Mouse (Mus musculus) urinary bladder, postnatal 10 days (tissue): ENCODE measurements around the gene Vps18.

ENCODE experiments used
- DNase-seq: peaks from one replicate; pipeline ENCODE4 v3.0.0; 2022; ENCODE audit warnings: low spot score

Gene Vps18

DNA sequence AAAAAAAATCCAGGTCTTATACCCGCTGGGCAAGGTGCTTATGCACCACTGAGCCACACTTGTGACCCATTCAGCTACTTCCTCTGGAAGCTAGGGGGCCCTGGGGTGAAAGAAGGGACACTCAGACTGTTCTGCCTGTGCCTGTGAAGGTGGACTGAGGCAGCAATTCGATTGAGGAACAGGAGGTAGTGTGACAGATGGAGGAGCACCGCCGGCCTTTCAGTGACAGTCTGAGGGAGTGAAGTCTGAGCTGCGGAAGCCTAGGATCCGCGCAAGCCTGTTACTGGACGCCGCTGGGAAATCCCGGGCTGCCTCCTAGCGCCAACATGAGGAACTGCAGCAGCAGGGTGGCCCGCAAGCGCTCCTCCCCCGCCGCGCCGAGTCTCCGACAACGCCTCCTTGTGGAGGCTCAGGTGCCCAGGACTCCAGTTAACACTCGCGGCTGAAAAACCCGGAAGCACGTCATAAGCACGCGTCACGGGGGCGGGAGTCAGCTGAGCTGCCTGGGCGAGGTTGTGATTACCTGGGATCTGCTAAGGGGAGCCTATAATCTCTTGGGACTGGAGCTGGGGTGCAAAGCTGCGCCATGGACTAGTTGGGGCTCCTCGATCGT is at the start of gene Vps18:
Gene Vps18 (plus strand): TSS at position 471 of the 613 bp plus-strand sequence.
- peak; percentile 97 for DNase-seq

GRCm38 (mm10) chr2:119240075-119240818 is 48.3 kb upstream of the Vps18 start:
- no peak for DNase-seq

GRCm38 (mm10) chr2:119240819-119241186 is 47.7 kb upstream of the Vps18 start:
- DNase-seq = no peak

DNA sequence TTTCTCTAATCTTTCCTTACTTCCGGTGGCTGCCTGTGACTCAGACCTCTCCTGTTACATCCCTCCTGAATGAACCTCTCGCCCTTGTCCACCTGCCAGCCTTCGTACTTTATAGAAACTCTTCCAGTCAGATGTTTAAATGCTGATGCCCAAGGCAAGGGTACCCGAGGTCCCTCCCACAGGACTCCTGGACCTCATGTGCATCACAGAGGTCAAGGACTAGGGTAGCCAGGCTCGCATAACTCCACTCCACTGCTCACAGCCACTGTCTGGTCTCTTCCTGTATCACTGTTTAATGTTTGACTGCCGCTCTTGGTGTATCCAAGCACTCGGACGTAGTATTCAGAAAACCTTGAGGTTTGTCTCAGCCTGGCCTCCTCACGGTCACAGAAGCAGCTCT is 46.0 kb upstream of the Vps18 start:
- no peak for DNase-seq

GRCm38 (mm10) chr2:119245246-119245645 is 43.3 kb upstream of the Vps18 start:
- DNase-seq = no peak

DNA sequence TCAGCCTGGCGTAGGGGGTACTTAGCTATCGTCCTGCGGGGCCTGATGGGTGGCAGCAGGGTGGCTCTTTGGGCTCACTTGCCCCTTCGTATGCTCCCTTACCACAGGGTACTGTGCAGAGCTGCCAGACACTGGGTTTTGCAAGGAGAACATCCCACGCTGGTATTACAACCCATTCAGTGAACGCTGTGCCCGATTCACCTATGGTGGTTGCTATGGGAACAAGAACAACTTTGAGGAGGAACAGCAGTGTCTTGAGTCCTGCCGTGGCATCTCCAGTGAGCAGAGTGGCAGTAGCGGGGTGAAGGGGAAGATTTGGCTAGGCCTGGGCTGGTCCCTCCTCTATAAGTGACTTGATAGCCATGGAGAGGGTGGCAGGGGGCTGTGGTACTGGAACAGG is 40.6 kb upstream of the Vps18 start:
- no peak for DNase-seq

DNA sequence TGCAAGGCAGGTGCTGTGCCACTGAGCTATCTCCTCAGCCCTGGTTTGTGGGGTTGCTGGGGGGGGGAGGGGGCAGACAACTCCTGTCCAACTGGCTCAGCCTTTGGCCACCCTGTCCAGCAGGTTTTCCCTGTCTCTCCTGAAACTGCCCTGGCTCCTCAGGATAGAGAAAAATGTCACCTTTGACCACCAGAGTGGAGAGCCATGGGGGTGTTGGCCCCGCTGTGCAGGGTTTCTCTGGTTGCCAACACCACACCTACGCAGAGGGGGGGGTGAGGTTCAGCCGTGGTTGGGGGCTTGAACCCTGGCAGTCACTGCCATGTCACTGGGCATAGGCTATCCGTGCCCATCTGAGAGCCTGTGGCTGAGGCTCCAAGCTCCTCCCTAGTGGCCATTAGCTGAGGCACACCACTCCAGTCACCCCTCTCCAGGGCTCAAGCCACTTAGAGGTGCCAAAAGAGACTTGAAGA is 38.9 kb upstream of the Vps18 start:
- DNase-seq = no peak

GRCm38 (mm10) chr2:119250377-119250776 is 38.2 kb upstream of the Vps18 start:
- DNase-seq = no peak

GRCm38 (mm10) chr2:119250826-119251478 is 37.6 kb upstream of the Vps18 start:
- peak; percentile 75 for DNase-seq

DNA sequence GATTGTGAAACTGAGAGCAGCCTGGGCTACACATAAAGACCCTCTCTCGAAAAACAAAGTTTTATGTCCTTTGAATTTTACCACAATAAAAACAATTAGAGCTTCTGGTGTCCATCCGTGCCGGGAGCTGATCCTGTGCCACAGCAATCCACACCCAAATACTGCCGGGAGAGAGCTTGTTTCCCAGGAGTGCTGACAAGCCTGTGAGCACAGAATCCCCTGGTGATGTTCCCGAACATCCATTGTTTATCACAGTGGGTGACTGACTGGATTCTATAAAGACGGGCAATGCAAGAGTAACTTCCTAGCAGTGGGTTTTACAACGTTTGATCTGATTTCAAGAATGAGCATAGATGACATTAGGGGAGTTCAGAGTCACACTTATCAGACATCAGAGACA is 33.6 kb upstream of the Vps18 start:
- no peak for DNase-seq

GRCm38 (mm10) chr2:119260518-119260917 is 28.0 kb upstream of the Vps18 start:
- DNase-seq = no peak

GRCm38 (mm10) chr2:119261326-119261725 is 27.2 kb upstream of the Vps18 start:
- DNase-seq = no peak

DNA sequence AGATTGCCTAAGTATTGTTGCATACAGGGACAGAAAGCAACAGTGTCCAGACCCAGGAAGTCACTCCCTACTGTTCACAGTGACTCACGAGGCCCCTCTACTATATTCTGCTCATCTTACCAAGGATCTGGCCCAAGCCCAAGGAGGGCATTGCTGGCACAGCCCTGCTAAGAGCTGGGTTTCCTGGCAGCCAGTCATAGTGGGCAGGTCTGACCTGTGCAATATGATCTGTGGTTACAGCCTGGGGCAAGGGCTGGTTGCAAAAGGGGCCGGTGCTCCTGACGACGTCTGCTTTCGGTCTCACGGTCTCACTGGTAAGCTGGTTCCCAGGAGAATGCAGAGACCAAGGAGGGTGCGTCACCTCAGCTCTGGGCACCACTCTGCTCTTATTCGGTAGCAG is 25.6 kb upstream of the Vps18 start:
- DNase-seq = no peak

GRCm38 (mm10) chr2:119263813-119264212 is 24.7 kb upstream of the Vps18 start:
- DNase-seq = no peak

- no peak for DNase-seq
Observed at GRCm38 (mm10) chr2:119270286-119270642, 18.3 kb upstream of the Vps18 start.

GRCm38 (mm10) chr2:119270643-119271331 is 17.8 kb upstream of the Vps18 start, which contains the start of gene Rhov:
Rhov (minus strand) TSS chr2:119271272.
- no peak for DNase-seq

DNA sequence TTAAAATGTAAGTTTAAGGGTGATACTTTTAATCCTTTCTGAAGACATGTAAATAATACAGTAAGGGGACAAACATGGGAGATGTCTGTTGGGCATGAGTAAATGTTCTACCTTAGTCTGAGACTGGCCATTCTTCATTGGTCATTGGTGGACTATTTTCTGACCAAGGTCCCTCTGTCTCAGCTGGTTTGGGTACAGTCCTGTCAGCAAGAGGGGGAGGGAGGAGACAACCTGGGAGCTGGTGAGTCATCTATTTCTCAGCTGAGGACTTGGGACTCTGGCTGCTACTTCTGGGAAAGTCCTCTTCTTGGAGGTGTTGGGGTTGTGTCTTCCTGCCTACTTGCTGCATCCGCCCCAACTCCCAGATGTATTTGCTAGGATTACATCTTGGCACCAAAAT is 14.4 kb upstream of the Vps18 start:
- DNase-seq = no peak

- no peak for DNase-seq
Observed at GRCm38 (mm10) chr2:119276926-119277325, 11.6 kb upstream of the Vps18 start.

GRCm38 (mm10) chr2:119277810-119278209 is 10.7 kb upstream of the Vps18 start:
- no peak for DNase-seq

DNA sequence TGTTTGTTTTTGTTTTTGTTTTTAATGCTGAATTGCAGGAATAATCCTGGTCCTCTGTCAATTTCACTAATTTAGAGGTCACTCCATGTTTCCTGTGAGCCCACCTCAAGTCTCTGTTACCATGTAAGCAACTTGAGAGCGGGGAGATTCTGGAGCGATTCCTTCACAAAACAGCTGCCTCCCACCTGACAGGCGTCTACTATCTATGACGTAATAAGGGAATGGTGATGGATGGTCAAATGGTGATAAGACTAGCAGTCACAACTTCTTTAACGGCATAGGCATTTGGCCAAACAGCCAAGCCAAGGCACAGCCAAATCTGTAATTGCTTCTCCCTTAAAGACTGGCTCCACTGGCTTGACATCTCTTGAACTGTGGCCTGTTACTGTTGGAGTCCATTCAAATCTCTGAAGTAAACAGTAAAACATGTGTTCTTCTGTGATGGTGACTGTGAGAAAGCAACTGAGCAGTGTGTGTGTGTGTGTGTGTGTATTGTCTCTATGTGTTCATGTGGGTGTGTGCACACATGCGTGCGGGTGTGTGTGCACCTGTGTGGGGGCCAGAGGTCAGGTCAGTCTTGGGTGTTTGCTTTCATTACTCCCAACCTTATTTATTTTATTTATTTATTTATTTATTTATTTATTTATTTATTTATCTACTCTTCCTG is 6.5 kb upstream of the Vps18 start:
- DNase-seq = no peak

DNA sequence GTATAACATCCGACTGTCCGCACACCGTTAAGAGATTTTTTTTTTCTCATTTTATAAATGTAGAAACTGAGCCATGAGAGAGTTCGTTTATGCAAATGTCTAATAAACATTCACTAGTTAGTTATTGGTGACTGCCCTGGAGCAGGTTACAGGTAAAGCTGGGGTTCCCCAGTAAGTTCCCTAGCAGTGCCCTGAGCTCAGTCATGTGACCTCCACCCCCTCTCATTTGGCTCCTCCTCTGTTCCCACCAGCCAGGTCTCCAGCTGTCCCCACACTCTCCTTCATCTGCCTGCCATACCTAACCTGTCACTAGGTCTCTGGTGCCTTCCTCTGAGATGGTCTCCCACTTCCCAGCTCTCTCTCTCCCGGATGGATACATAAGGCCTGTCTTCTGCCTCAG is 1.2 kb upstream of the Vps18 start:
- no peak for DNase-seq

GRCm38 (mm10) chr2:119289014-119289416 is 475 bp downstream of the Vps18 start:
- no peak for DNase-seq
